Mouse (Mus musculus) gastrocnemius, postnatal 4 days (tissue): ENCODE results near the gene Mettl13. TPM values are rescaled to one million over a fixed set of nuclear protein-coding genes. Genes with fewer than 3 reads are reported as not detected.

Experiments used
- DNase-seq, 2 experiments: peaks; one replicate each; pipeline ENCODE4 v3.0.0; 2021 to 2022; ENCODE audit warnings: low spot score in 2 of 2, mixed read lengths in 2 of 2
- total RNA-seq, 2 experiments: library from RNA; stranded (reverse); gene quantifications; 2 replicates each; pipeline ENCODE4 v1.2.3; 2021

The Mettl13 gene
- total RNA-seq, 2 experiments from 2014 or later: 8.5 to 10.4 TPM

DNA sequence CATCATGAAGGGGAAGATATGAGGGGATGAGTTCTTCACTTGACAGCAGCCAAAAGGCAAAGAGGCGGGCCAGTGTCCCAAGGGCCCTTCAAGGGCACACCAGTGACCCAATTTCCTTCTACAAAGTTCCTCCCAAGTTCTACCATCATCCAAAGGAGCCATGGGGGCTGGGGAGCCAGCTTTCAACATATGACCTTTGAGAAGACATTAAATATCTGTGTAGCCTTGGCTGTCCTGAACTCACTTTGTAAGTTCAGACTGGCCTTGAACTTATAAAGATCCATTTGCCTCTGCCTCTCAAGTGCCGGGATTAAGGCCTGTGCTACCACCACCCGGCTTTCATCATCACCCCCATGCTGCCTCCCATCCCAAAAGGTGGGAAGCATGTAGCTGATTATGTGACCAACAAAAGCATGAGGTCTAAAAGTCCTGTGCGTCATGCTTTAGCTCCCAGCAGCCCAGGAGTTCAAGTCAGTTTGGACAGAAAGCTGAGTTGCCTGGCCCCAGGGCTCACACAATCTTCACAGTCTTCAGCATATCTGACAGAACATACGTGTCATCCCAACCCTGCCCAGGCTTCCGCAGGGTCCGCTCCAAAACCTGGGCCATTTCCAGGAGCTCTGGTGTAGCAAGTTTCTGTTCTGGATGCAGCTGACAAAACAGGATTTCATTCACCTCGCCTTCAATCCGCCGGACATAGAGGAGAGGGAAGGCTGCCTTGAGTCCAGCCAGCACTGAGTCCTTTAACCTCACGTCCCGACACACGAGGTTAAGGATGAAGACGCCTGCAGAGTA, 14.4 kb downstream of the Mettl13 start:
- DNase-seq: no peak

- DNase-seq: no peak
Measured at GRCm38 (mm10) chr1:162532330-162532729, 16.0 kb downstream of the Mettl13 start.

DNA sequence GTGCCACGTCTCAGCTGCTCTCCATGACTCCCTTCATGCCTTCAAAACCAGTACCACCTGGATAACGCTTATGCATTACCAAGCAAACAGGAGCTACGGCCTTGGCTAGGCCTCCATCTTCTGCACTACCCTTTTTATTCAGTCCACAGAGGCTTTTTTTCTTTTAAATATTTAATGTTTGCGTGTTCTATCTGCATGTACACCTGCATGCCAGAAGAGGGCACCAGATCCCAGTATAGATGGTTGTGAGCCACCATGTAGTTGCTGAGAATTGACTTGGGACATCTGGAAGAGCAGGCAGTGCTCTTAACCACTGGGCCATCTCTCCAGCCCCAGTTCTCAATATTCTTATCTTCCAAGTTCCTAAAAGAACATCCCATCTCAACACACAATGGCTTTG, 16.8 kb downstream of the Mettl13 start:
- DNase-seq: no peak

- DNase-seq: no peak
Measured at GRCm38 (mm10) chr1:162530666-162531065, 17.7 kb downstream of the Mettl13 start.

GRCm38 (mm10) chr1:162529651-162530050, 18.7 kb downstream of the Mettl13 start:
- no peak for DNase-seq

DNA sequence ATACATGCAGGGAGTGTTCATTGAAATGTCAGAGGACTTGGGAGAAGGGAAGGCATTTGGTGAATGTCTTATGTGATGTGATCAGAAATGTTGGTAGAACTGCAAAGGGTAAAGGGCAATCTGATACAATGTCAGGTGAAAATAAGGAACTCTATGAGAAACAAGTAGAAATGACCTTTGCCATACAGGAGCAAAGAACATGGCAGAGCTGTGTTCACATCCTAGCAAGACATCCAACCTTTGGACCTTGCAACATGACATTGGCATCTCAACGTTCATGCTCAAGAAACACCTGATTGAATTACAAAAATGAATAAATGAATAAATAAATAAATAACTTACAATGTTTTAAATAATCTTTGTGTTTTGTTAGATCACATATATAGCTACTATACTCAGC, 33.2 kb downstream of the Mettl13 start:
- no peak for DNase-seq

DNA sequence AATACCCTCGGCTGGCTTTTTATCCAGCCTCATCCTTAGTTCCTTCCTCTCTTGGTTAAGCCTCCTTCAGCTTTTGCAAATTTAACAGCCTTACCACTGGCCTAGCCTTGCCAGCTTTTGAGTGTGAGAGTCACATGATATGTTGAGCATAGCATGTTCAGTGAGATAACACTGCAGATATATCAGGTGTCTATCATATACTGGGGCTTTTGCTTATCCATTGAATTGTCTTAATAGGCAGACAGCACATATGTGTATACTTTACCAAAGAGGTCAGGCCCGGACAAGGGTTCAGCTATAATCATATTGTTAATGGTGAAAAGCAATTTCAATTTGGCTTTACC, 38.4 kb downstream of the Mettl13 start:
- DNase-seq: no peak

GRCm38 (mm10) chr1:162509329-162510012, 38.9 kb downstream of the Mettl13 start:
- peak in 1 of 2 experiments; percentile 45 for DNase-seq

- DNase-seq: no peak
Measured at GRCm38 (mm10) chr1:162508211-162509005, 39.9 kb downstream of the Mettl13 start.

GRCm38 (mm10) chr1:162506516-162506915, 41.8 kb downstream of the Mettl13 start:
- no peak for DNase-seq

DNA sequence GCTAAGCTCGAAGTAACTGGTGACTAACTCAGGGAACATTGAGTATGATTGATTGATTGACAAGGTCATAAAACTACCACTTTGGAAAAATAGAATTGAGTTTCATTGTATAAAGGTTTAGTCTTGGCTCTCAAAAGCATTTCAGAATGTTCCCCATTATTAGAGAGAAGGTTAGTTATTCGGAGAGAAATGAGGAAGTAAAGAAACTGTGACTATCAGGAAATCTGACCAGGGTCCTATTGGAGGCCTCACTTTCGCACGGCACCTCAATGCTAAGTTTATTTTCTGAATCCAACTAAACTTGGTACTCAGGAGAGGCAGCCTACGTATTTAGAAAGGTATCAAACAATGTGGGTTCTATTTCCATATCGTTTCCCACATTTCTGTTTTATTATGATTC, 42.7 kb downstream of the Mettl13 start:
- no peak for DNase-seq

Other genes starting within 250 kb of the Mettl13 start
- 10 to 100 TPM in 1 of 2 experiments, 1 to 10 TPM in 1; 6.3 to 11.0 TPM for gene Dnm3, start 70.5 kb downstream of the Mettl13 start, total RNA-seq
- 10 to 100 TPM; 30.6 to 34.6 TPM for gene Vamp4, start 22.0 kb upstream of the Mettl13 start, total RNA-seq
- gene Myoc, start 90.6 kb upstream of the Mettl13 start, total RNA-seq: 10 to 100 TPM in 1 of 2 experiments, 1 to 10 TPM in 1; 6.5 to 14.9 TPM
- gene Myocos, start 109.7 kb upstream of the Mettl13 start, total RNA-seq: not detected
- 100 to 1,000 TPM; 137 to 139 TPM for gene Prrc2c, start 192.0 kb upstream of the Mettl13 start, total RNA-seq